Mouse (Mus musculus) stomach, embryonic 14.5 days (tissue): ENCODE results near the gene Dstyk. TPM values are rescaled to one million over a fixed set of nuclear protein-coding genes. Genes with fewer than 3 reads are reported as not detected.

ENCODE experiments used
- ATAC-seq: fragments of 200-750 bp; cut with Nextera tagmentation; 2 replicates; pipeline ENCODE4 v1.8.0; 2017; ENCODE audit warnings: low read depth, moderate TSS enrichment; ENCODE audit not compliant: insufficient number of reproducible peaks, insufficient read depth, low FRiP score
- H3K27ac ChIP-seq: fragments of 300-500 bp; sonication (generic); 2 replicates; pipeline ENCODE4 v1.5.1; 2014; ENCODE audit warnings: mild to moderate bottlenecking, low read length, moderate library complexity, mixed read lengths
- H3K27me3 ChIP-seq: fragments of 300-500 bp; sonication (generic); 2 replicates; pipeline ENCODE4 v1.6.1; 2014; ENCODE audit warnings: low read length, control low read depth, mixed read lengths; ENCODE audit not compliant: control insufficient read depth, insufficient read depth
- H3K36me3 ChIP-seq: fragments of 300-500 bp; sonication (generic); 2 replicates; pipeline ENCODE4 v1.6.1; 2014; ENCODE audit warnings: mild to moderate bottlenecking, control low read depth, low read length, moderate library complexity, mixed read lengths; ENCODE audit not compliant: control insufficient read depth, insufficient read depth
- H3K4me1 ChIP-seq: fragments of 300-500 bp; sonication (generic); 2 replicates; pipeline ENCODE4 v1.6.1; 2014; ENCODE audit warnings: low read length, control low read depth, mixed read lengths; ENCODE audit not compliant: control insufficient read depth, insufficient read depth
- H3K4me2 ChIP-seq: fragments of 300-500 bp; sonication (generic); replicated peaks from 2 replicates; pipeline ENCODE4 v1.6.1; 2014; ENCODE audit warnings: low read depth, low read length, control low read depth
- H3K4me3 ChIP-seq: fragments of 300-500 bp; sonication (generic); 2 replicates; pipeline ENCODE4 v1.5.1; 2014; ENCODE audit warnings: low read depth, low read length, control low read depth
- H3K9ac ChIP-seq: fragments of 300-500 bp; sonication (generic); replicated peaks from 2 replicates; pipeline ENCODE4 v1.6.1; 2014; ENCODE audit warnings: low read depth, mild to moderate bottlenecking, control low read depth, low read length, moderate library complexity, mixed read lengths
- H3K9me3 ChIP-seq: fragments of 300-500 bp; sonication (generic); 2 replicates; pipeline ENCODE4 v1.6.1; 2016; ENCODE audit warnings: low read depth, low read length, control low read depth; ENCODE audit not compliant: control insufficient read depth
- WGBS: fragments of 180-500 bp; shearing (Covaris S2); extraction: QIAGEN DNeasy Blood & Tissue Kit; methylation state at CpG from one replicate; pipeline ENCODE4 v1.1.7; 2014; 5-methylcytosine and 5-hydroxymethylcytosine counted together
- polyA plus RNA-seq: library from polyadenylated mRNA; unstranded; fragments of >200 nt; fragmentation: Nextera tagmentation; extraction: Ambion mirVana; gene quantifications from 2 replicates; pipeline ENCODE4 v1.2.1, GENCODE M21; 2014

Dstyk gene
- polyA plus RNA-seq, 1 experiment from 2014 or later, result 20.9 TPM

DNA sequence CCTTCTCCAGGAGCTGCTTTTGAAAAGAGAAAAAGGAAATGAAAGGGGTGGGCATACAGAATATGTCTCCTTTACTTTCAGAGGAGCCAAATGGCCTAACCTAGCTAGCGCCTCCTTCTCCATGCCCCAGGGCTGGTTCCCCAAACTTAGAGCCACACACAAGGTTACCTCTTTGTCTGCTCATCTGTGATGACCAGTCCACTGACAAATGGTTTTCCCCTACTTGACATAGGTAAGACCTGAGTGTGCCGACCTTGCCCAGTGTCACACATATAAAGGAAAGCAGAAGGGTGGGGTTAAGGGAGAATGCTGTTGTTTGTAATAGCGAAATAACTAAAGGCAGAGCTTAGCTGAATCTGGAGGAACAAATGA, 42.5 kb upstream of the Dstyk start:
- H3K27ac ChIP-seq, result peak overlapping the region; percentile 4; the same call in 1 of the 2 replicates
- no peak for ATAC-seq
- no peak overlapping the region for H3K4me2 ChIP-seq
- 69% methylated on average over 3 of the region's 3 CpGs for WGBS
- H3K9ac ChIP-seq, result no peak overlapping the region
- no peaks in the 10 kb centered on the region for H3K9me3 ChIP-seq
- peaks cover 48% of the 10 kb centered on the region for H3K4me1 ChIP-seq
- H3K36me3 ChIP-seq, result peaks cover 13% of the 10 kb centered on the region
- no peaks in the 10 kb centered on the region for H3K27me3 ChIP-seq
- no peak overlapping the region for H3K4me3 ChIP-seq

DNA sequence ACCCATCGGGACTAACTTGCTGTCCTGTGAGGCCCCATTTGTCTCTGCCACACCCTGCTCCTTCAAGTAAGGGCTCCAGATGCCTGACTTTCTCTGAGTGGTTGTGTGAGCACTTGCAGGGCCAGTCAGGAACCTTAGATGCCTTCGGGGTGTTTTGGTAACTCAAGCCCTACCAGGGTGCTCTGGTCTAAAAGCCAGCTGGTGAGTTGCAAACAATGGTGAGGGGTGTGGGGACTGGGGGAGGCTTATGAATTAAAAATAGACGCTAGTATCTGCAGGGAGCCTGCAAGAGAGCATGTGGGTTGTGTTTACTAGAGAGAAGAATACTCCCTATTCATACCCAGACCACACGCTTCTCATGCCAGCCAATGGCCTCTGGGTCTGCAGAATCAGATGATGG, 42.1 kb upstream of the Dstyk start:
- no peak overlapping the region for H3K4me3 ChIP-seq
- no peak overlapping the region for H3K9ac ChIP-seq
- ATAC-seq, result no peak; the same call in 1 of the 2 replicates
- no peak overlapping the region for H3K27ac ChIP-seq
- no peaks in the 10 kb centered on the region for H3K27me3 ChIP-seq
- H3K4me2 ChIP-seq, result no peak overlapping the region
- no peaks in the 10 kb centered on the region for H3K9me3 ChIP-seq
- peaks cover 14% of the 10 kb centered on the region for H3K36me3 ChIP-seq
- 32% methylated on average over 4 of the region's 4 CpGs for WGBS
- H3K4me1 ChIP-seq, result peaks cover 48% of the 10 kb centered on the region

DNA sequence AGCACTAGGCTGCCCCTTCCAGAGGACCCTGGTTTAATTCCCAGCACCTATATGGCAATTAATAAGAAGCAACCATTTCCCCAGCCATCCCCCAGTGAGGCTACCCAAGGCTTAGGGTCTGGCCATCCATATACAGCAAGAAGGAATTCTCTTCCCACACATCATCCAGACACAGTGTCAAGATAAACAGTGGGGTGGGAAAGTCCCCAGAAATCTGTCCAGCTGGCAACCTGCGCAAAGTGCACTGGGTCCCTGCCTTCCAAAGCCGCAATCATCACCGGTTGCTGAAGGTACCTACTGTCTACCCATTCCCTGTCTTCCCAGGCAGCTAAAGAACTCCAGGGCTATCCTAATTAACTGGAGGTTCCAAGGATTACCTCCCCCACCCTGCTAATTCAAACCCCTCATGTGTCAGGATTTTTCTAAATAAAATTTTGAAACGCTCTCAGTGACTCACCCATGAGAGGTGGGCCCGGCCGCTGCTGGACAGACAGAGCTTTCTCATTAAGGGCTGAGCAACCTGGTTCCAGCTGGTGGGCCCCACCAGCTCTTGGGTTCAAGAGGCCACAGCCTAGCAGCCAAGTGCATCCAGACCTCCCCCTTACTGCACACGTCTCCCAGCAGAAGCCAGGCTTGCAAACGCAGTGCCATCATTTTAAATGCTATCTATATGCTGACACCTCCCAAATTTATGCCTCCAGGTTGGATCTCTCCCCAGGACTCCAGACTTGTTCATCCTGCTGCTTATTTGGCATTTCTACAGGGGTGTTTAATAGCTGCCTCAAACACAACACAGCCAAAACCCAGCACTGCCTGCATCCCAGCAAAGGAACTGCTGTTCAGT, 40.9 kb upstream of the Dstyk start:
- Histone ChIP-seq H3K27me3 (no peaks in the 10 kb centered on the region), H3K36me3 (peaks cover 17% of the 10 kb centered on the region), H3K4me1 (peaks cover 44% of the 10 kb centered on the region), H3K4me2 (no peak overlapping the region), H3K9ac (no peak overlapping the region), H3K27ac (peak overlapping the region; percentile 30; the same call in 1 of the 2 replicates), H3K9me3 (no peaks in the 10 kb centered on the region), H3K4me3 (no peak overlapping the region)
- ATAC-seq, result no peak
- 51% methylated on average over 8 of the region's 8 CpGs for WGBS

DNA sequence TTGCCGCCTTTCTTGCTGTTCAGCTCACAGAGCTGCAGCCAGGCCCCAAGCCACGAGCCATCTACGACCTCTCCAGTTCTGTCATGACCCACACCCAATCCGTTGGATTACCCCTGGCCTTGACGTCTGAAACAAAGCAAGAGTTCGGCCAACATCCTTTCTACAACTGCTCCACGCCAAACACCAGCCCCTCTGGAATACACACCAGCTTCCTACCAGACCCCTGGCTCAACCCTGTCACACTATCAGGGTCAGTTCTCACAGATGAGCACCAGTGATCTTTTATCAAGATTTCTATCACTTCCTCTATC, 40.3 kb upstream of the Dstyk start:
- peaks cover 39% of the 10 kb centered on the region for H3K4me1 ChIP-seq
- WGBS, result 37% methylated on average over 7 of the region's 7 CpGs

DNA sequence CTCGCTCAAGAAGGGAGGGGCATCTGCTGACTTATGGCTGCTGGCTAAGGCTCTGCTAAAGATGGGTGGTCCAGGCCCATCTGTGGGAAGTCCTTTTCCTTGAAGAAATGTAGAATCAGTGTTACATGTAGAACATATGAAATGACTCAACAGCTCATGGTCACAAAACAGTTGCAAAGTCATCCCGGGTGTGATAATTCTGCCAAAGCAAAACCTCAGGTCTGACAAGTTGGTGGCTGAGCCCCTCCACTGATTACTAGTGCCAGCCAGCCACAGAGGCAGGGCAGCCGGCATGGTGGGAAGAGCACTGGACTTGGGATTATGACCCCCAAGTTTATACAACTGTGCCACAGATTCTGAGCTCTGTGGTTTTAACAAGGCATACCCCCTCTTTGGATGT, 39.5 kb upstream of the Dstyk start:
- H3K36me3 ChIP-seq, result peaks cover 20% of the 10 kb centered on the region

More for the DNA sequence above, 40.3 kb upstream of the Dstyk start:
- Histone ChIP-seq H3K9ac (no peak overlapping the region), H3K27me3 (no peaks in the 10 kb centered on the region), H3K36me3 (peaks cover 20% of the 10 kb centered on the region), H3K4me3 (no peak overlapping the region), H3K27ac (peak overlapping the region; percentile 30; the same call in 1 of the 2 replicates), H3K4me2 (no peak overlapping the region), H3K9me3 (no peaks in the 10 kb centered on the region)
- no peak for ATAC-seq

DNA sequence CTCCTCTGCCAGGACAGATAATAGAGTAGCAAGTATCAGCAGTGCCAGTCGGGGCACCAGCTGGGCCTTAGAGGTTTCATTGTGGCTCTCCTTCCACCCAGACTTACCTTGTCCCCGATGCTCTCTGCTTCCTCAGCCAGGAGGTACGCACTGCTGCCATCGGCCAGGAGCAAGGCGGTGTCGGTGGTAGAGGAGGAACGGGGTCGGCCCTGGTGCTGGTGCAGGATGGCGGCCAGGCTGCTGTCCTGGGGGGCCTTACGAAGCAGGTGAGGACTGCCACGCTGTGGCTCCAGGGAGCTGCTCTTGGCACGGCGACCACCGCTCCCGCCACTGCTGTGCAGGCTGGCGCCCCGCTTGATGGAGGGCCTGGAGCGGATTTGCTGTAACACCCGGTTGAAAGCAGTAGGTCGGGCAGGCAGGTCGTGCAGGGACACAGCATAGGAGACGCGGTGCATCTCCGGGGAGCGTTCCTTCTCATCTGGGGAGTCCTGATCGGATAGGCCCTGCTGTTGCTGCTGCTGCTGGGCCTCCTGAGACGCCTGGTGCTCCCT, 36.7 kb upstream of the Dstyk start:
- no peak overlapping the region for H3K4me2 ChIP-seq
- H3K9ac ChIP-seq, result no peak overlapping the region
- 86% methylated on average over 27 of the region's 27 CpGs for WGBS
- H3K4me3 ChIP-seq, result no peak overlapping the region
- ATAC-seq, result no peak
- H3K27ac ChIP-seq, result no peak overlapping the region
- H3K9me3 ChIP-seq, result no peaks in the 10 kb centered on the region
- peaks cover 23% of the 10 kb centered on the region for H3K4me1 ChIP-seq
- peaks cover 20% of the 10 kb centered on the region for H3K36me3 ChIP-seq
- H3K27me3 ChIP-seq, result no peaks in the 10 kb centered on the region

More for the DNA sequence above, 39.5 kb upstream of the Dstyk start:
- Histone ChIP-seq H3K27ac (no peak overlapping the region), H3K4me3 (no peak overlapping the region), H3K4me2 (no peak overlapping the region), H3K9ac (no peak overlapping the region), H3K27me3 (no peaks in the 10 kb centered on the region), H3K4me1 (peaks cover 36% of the 10 kb centered on the region), H3K9me3 (no peaks in the 10 kb centered on the region)
- no peak for ATAC-seq
- WGBS, result 79% methylated on average over 3 of the region's 3 CpGs

DNA sequence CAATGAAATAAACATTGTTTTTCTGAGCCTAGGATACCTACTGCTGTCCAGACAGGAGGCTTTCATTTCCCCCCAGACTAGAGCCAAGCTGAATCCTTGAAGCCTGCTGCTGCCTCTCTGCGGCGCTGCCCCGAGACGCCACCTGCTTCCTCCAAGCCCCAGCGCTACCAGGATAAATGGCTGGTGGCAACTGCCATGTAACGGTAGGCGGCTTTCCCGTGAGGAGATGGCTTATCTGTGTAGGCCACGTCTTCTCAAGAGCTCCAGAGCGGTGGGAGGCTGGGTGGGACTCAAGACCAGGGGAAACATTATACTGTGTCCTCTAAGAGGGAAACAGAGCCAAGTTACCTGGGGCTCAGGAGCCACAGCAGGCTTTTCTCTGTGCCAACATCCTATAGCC, 35.4 kb upstream of the Dstyk start:
- H3K27ac ChIP-seq, result no peak overlapping the region
- peaks cover 20% of the 10 kb centered on the region for H3K36me3 ChIP-seq
- no peak for ATAC-seq
- H3K9me3 ChIP-seq, result no peaks in the 10 kb centered on the region
- no peak overlapping the region for H3K4me3 ChIP-seq
- H3K4me1 ChIP-seq, result peaks cover 15% of the 10 kb centered on the region
- WGBS, result 71% methylated on average over 10 of the region's 10 CpGs
- no peak overlapping the region for H3K4me2 ChIP-seq
- H3K27me3 ChIP-seq, result no peaks in the 10 kb centered on the region
- H3K9ac ChIP-seq, result no peak overlapping the region

DNA sequence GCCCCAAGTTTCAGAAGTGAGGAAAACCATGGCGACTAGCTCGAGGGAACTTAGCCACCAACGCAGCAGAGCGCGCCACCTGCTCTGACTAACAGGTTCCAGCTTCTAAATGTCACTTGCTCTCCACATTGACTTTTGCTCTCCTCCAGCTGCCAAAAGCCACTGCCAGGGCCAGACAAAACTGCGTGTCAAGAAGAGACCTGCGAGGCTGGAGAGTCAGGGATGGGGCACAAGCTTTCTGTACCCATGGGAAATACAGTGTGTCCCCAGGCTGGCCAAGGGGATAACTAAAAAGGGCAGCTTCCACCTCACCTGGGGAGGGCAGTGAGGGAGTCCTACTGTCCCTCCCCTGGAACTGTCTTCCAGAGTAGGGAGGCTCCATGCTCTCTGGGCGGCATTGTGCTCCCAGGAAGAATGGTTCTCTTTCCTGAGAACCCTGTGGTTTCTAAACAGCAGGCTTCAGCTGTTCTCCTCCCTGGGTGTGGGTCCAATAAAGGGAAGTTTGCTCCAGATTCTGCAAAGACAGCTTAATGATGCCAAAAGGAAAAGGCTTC, 33.3 kb upstream of the Dstyk start:
- H3K27ac ChIP-seq, result no peak overlapping the region
- WGBS, result 95% methylated on average over 8 of the region's 8 CpGs
- peaks cover 21% of the 10 kb centered on the region for H3K4me1 ChIP-seq
- H3K4me2 ChIP-seq, result no peak overlapping the region
- no peak for ATAC-seq
- peaks cover 16% of the 10 kb centered on the region for H3K36me3 ChIP-seq
- H3K9ac ChIP-seq, result no peak overlapping the region
- H3K9me3 ChIP-seq, result no peaks in the 10 kb centered on the region
- H3K4me3 ChIP-seq, result no peak overlapping the region
- H3K27me3 ChIP-seq, result no peaks in the 10 kb centered on the region
